Mouse (Mus musculus) kidney, adult 9 months (tissue): ENCODE measurements around the gene Tbp.
"Not testable (repeated sequence)": the region's sequence is repeated elsewhere in the genome, so short reads cannot be mapped to it uniquely, and the experiment has no call there.

Experiments used
- DNase-seq: peaks from one replicate; pipeline ENCODE4 v3.0.0; 2022

Tbp gene

DNA sequence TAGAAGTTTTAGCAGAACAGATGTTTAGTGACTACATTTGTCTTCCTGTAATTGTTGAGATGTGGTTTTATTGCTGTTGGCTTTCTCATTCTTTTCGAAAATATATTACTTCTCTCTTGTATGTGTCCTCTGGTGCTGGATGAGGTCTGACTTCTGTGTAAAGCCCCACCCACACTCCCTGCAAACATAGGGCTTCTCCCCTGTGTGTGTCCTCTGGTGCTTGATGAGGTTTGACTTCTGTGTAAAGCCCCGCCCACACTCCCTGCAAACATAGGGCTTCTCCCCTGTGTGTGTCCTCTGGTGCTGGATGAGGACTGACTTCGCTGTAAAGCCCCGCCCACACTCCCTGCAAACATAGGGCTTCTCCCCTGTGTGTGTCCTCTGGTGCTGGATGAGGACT is 44.2 kb downstream of the Tbp start:
- DNase-seq = not testable (repeated sequence)

GRCm38 (mm10) chr17:15546440-15546839 is 46.8 kb downstream of the Tbp start:
- no peak for DNase-seq

GRCm38 (mm10) chr17:15549713-15550112 is 50.0 kb downstream of the Tbp start:
- DNase-seq = no peak

- DNase-seq = no peak
Measured at GRCm38 (mm10) chr17:15559946-15560345, 60.3 kb downstream of the Tbp start.

DNA sequence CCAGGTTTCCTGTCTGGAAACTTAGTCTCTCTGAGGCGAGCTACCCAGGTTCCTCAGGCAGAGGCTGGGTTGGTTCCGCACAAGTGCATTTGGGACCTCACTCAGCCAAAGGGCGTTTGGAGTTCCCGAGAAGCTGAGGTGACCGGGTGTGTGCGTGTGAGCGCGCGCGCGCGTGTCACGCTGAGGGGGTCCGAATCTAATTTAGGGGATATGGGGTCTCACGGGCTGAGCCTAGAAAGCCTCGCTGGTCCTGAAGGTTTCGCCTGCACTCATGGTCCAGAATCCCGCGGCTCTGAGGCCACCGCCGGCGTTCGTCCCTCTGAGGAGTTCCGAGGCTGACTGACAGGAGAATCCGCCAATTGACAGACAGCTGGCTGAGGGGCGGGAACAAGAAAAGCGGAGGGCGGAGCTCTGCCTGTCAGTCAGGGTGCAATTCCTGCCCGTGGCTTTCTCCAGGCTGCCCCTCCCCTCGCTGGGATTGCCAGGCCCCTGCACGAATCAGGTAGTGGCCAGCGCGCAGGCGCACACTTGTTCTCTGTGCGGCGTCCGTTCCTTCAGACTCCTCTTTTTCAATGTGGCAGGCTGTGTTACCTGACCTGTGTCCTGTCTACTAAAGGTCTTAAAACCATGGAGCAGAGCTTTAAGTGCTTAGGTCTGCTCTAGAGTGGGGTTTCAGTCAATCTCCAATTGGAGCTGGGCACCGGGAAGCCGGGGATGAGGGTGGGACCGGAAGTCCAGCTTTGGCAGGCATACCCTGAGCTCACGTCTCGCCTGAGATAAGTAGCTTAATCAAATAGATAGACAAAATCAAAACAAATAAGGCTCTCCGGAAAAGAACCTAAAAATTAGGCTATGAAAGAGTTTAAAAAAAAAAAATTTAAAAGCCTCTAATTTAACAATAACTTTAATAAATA is 64.6 kb downstream of the Tbp start, which contains the start of gene Prdm9:
Prdm9 (minus strand) TSS at position 341 of the 914 bp plus-strand sequence.
- peak; percentile 100 for DNase-seq

GRCm38 (mm10) chr17:15564928-15565300 is 65.2 kb downstream of the Tbp start:
- peak; percentile 22 for DNase-seq

- no peak for DNase-seq
Measured at GRCm38 (mm10) chr17:15566908-15567307, 67.2 kb downstream of the Tbp start.

GRCm38 (mm10) chr17:15575056-15575455 is 75.4 kb downstream of the Tbp start:
- DNase-seq = no peak

DNA sequence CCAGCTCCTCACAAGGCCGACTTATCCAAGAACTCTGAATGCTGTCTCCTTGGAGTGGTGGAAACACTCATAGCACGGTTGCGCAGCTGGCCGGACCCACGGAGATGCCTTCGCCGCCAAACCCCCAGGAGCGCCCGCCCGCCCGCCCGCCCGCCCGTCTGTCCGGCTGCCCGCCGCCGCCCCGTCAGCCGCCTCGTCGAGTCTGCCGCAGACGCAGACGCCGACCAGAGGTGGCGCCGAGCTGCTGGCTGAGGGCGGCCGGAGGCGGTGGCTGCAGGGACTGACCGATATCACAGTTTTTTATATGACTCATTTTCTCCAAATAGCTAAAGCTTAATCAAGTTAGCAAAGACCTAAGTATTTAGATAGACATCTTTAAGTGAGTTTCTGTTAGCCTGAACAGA is 77.6 kb downstream of the Tbp start:
- peak; percentile 33 for DNase-seq
